Mouse (Mus musculus): ENCODE measurements around the gene Fam117a. TPM values are rescaled to one million over a fixed set of nuclear protein-coding genes. Genes with fewer than 3 reads are reported as not detected.

Fam117a gene
- total and polyA plus RNA-seq, 2 experiments from 2014 or later, result 1.1 to 6.1 TPM

GRCm38 (mm10) chr11:95310648-95311424 is 26.0 kb upstream of the Fam117a start:
- H3K9me3 ChIP-seq (ENCODE audit: low read length), result no peaks in the 10 kb centered on the region
- peaks cover 8% of the 10 kb centered on the region; the same call in 1 of the 2 replicates for H3K4me1 ChIP-seq (ENCODE audit: insufficient read depth, low read length)
- WGBS, result 5% methylated on average over 17 of the region's 17 CpGs
- H3K27me3 ChIP-seq (ENCODE audit: insufficient read depth, low read length), result no peaks in the 10 kb centered on the region
- peak overlapping the region; percentile 76 for H3K27ac ChIP-seq (ENCODE audit: low read depth, low read length)
- DNase-seq (ENCODE audit: low spot score) (peak; percentile 5), ATAC-seq (ENCODE audit: low FRiP score) (no peak)
- TF ChIP-seq CTCF (IDR thresholded peaks at IDR 0.05), result no peak
- H3K4me2 ChIP-seq (ENCODE audit: low read depth, low read length, poor library complexity, severe bottlenecking), result peak overlapping the region; percentile 53
- peak overlapping the region; percentile 80 for H3K4me3 ChIP-seq (ENCODE audit: low read depth, low read length)
- H3K36me3 ChIP-seq (ENCODE audit: insufficient read depth, low read length), result no peaks in the 10 kb centered on the region
- peak overlapping the region; percentile 58 for H3K9ac ChIP-seq (replicated peaks; ENCODE audit: low read length, poor library complexity, severe bottlenecking)

GRCm38 (mm10) chr11:95311425-95311807 is 25.4 kb upstream of the Fam117a start:
- peak overlapping the region; percentile 53 for H3K4me2 ChIP-seq (ENCODE audit: low read depth, low read length, poor library complexity, severe bottlenecking)
- H3K4me1 ChIP-seq (ENCODE audit: insufficient read depth, low read length), result peaks cover 8% of the 10 kb centered on the region; the same call in 1 of the 2 replicates
- H3K36me3 ChIP-seq (ENCODE audit: insufficient read depth, low read length), result no peaks in the 10 kb centered on the region
- no peaks in the 10 kb centered on the region for H3K9me3 ChIP-seq (ENCODE audit: low read length)
- DNase-seq (ENCODE audit: low spot score), result no peak
- no peak for ATAC-seq (ENCODE audit: low FRiP score)
- peak overlapping the region; percentile 80 for H3K4me3 ChIP-seq (ENCODE audit: low read depth, low read length)
- 25% methylated on average over 5 of the region's 5 CpGs for WGBS
- H3K27me3 ChIP-seq (ENCODE audit: insufficient read depth, low read length), result no peaks in the 10 kb centered on the region
- no peak for TF ChIP-seq CTCF (IDR thresholded peaks at IDR 0.05)
- H3K27ac ChIP-seq (ENCODE audit: low read depth, low read length), result no peak overlapping the region
- H3K9ac ChIP-seq (replicated peaks; ENCODE audit: low read length, poor library complexity, severe bottlenecking), result 0 out of 2 replicates have a peak overlapping the region, but pooled peaks have one; percentile 58

- H3K4me3 ChIP-seq (ENCODE audit: low read depth, low read length), result no peak overlapping the region
- H3K36me3 ChIP-seq (ENCODE audit: insufficient read depth, low read length), result no peaks in the 10 kb centered on the region
- no peaks in the 10 kb centered on the region for H3K27me3 ChIP-seq (ENCODE audit: insufficient read depth, low read length)
- ATAC-seq (ENCODE audit: low FRiP score) (no peak), DNase-seq (ENCODE audit: low spot score) (peak; percentile 27)
- H3K27ac ChIP-seq (ENCODE audit: low read depth, low read length), result no peak overlapping the region
- TF ChIP-seq CTCF (IDR thresholded peaks at IDR 0.05), result no peak
- no peaks in the 10 kb centered on the region for H3K9me3 ChIP-seq (ENCODE audit: low read length)
- no peak overlapping the region for H3K4me2 ChIP-seq (ENCODE audit: low read depth, low read length, poor library complexity, severe bottlenecking)
- H3K4me1 ChIP-seq (ENCODE audit: insufficient read depth, low read length), result peaks cover 8% of the 10 kb centered on the region; the same call in 1 of the 2 replicates
- 62% methylated on average over 7 of the region's 7 CpGs for WGBS
- H3K9ac ChIP-seq (replicated peaks; ENCODE audit: low read length, poor library complexity, severe bottlenecking), result no peak overlapping the region
These were observed 21.4 kb upstream of the Fam117a start for GRCm38 (mm10) chr11:95315215-95315955.

- Histone ChIP-seq H3K4me2 (ENCODE audit: low read depth, low read length, poor library complexity, severe bottlenecking) (no peak overlapping the region), H3K27ac (ENCODE audit: low read depth, low read length) (no peak overlapping the region), H3K27me3 (ENCODE audit: insufficient read depth, low read length) (no peaks in the 10 kb centered on the region), H3K4me3 (ENCODE audit: low read depth, low read length) (no peak overlapping the region), H3K36me3 (ENCODE audit: insufficient read depth, low read length) (no peaks in the 10 kb centered on the region), H3K9ac (replicated peaks; ENCODE audit: low read length, poor library complexity, severe bottlenecking) (no peak overlapping the region), H3K9me3 (ENCODE audit: low read length) (no peaks in the 10 kb centered on the region), H3K4me1 (ENCODE audit: insufficient read depth, low read length) (no peaks in the 10 kb centered on the region)
- TF ChIP-seq CTCF (IDR thresholded peaks at IDR 0.05), result no peak
- no peak for DNase-seq (ENCODE audit: low spot score)
- WGBS, result 91% methylated on average over 9 of the region's 9 CpGs
- no peak for ATAC-seq (ENCODE audit: low FRiP score)
These were observed 18.7 kb upstream of the Fam117a start for GRCm38 (mm10) chr11:95318116-95318515.

GRCm38 (mm10) chr11:95319506-95319905 is 17.3 kb upstream of the Fam117a start:
- Histone ChIP-seq H3K9me3 (ENCODE audit: low read length) (no peaks in the 10 kb centered on the region), H3K27me3 (ENCODE audit: insufficient read depth, low read length) (no peaks in the 10 kb centered on the region), H3K9ac (replicated peaks; ENCODE audit: low read length, poor library complexity, severe bottlenecking) (no peak overlapping the region), H3K36me3 (ENCODE audit: insufficient read depth, low read length) (no peaks in the 10 kb centered on the region), H3K4me1 (ENCODE audit: insufficient read depth, low read length) (no peaks in the 10 kb centered on the region), H3K4me3 (ENCODE audit: low read depth, low read length) (no peak overlapping the region), H3K27ac (ENCODE audit: low read depth, low read length) (no peak overlapping the region), H3K4me2 (ENCODE audit: low read depth, low read length, poor library complexity, severe bottlenecking) (no peak overlapping the region)
- ATAC-seq (ENCODE audit: low FRiP score) (no peak), DNase-seq (ENCODE audit: low spot score) (peak; percentile 30)
- WGBS, result 44% methylated on average over 1 of the region's 1 CpGs
- peak; percentile 60 for TF ChIP-seq CTCF (IDR thresholded peaks at IDR 0.05)

- no peaks in the 10 kb centered on the region for H3K36me3 ChIP-seq (ENCODE audit: insufficient read depth, low read length)
- H3K27me3 ChIP-seq (ENCODE audit: insufficient read depth, low read length), result no peaks in the 10 kb centered on the region
- H3K4me3 ChIP-seq (ENCODE audit: low read depth, low read length), result no peak overlapping the region
- no peak overlapping the region for H3K9ac ChIP-seq (replicated peaks; ENCODE audit: low read length, poor library complexity, severe bottlenecking)
- H3K4me2 ChIP-seq (ENCODE audit: low read depth, low read length, poor library complexity, severe bottlenecking), result no peak overlapping the region
- no peak overlapping the region for H3K27ac ChIP-seq (ENCODE audit: low read depth, low read length)
- WGBS, result 100% methylated on average over 1 of the region's 1 CpGs
- no peak for DNase-seq (ENCODE audit: low spot score)
- H3K9me3 ChIP-seq (ENCODE audit: low read length), result no peaks in the 10 kb centered on the region
- ATAC-seq (ENCODE audit: low FRiP score), result no peak
- H3K4me1 ChIP-seq (ENCODE audit: insufficient read depth, low read length), result no peaks in the 10 kb centered on the region
- TF ChIP-seq CTCF (IDR thresholded peaks at IDR 0.05), result no peak
These were observed 16.8 kb upstream of the Fam117a start for GRCm38 (mm10) chr11:95320010-95320409.
